Mouse (Mus musculus) central nervous system, embryonic 14 days (tissue): ENCODE measurements around the gene AW011738. TPM values are rescaled to one million over a fixed set of nuclear protein-coding genes. Genes with fewer than 3 reads are reported as not detected.

Experiments used
- polyA plus RNA-seq: library from polyadenylated mRNA; depleted of rRNA; stranded (reverse); fragments of >200 nt; gene quantifications from 2 replicates; pipeline ENCODE4 v1.2.3, GENCODE M21; 2012; rRNA removed

Gene AW011738
- 4.1 and 4.4 TPM in 2 replicates for polyA plus RNA-seq

DNA sequence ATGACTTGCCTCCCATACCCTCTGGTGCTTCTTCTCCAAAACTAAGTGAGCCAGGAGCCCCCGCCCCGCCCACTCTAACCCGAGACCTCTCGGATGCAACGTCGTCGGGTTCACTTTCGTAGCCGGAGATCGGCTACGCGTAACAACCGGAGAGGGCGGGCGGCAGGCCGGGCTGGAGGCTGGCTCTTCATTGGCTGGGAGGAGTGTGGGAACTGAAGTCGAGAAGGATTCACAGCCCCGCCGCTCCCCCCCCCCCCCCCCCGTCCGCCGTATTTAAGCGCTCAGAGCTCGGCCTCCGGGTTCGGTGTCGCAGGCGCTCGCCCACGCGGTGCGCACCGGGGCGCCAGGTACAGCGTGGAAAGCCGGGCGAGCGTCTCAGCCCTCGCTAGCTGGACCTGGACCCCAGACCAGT, at the start of gene AW011738:
Gene AW011738, plus strand, starts transcription at position 304 of the 412 bp plus-strand sequence.

DNA sequence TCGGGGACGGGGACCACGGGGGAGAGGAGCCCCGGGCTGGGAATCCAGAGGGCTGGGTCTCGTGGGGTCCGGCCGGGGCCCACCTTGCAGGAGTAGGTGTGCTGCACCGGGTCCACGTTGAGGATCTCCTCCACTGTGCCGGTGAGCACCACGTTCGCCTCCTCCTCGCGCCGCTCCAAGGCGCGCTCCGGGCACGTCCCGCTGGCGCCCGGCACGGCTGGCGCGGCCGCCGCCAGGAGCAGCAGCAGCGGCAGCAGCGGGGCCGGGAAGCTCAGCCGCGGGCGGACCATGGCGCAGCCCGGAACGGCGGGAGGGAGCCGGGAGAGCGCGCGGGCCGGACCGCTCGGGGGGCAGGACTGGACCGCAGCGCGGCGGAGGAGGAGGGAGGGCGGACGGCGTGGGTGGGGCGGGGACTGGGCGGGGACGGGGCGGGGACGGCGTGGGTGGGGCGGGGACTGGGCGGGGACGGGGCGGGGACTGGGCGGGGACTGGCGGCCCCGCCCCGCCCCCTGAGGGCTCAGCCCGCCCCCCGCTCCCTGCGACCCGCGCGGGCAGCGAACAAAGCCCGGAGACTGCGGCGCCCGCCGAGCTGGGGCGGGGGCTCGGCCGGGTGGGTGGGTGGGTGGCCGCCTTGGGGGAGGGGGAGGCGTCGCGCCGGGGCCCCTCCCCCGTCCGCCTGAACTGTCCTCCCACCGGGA, 5.8 kb upstream of the AW011738 start, which contains the start of gene Agrn:
Gene Agrn, minus strand, starts transcription at position 358 of the 698 bp plus-strand sequence.

DNA sequence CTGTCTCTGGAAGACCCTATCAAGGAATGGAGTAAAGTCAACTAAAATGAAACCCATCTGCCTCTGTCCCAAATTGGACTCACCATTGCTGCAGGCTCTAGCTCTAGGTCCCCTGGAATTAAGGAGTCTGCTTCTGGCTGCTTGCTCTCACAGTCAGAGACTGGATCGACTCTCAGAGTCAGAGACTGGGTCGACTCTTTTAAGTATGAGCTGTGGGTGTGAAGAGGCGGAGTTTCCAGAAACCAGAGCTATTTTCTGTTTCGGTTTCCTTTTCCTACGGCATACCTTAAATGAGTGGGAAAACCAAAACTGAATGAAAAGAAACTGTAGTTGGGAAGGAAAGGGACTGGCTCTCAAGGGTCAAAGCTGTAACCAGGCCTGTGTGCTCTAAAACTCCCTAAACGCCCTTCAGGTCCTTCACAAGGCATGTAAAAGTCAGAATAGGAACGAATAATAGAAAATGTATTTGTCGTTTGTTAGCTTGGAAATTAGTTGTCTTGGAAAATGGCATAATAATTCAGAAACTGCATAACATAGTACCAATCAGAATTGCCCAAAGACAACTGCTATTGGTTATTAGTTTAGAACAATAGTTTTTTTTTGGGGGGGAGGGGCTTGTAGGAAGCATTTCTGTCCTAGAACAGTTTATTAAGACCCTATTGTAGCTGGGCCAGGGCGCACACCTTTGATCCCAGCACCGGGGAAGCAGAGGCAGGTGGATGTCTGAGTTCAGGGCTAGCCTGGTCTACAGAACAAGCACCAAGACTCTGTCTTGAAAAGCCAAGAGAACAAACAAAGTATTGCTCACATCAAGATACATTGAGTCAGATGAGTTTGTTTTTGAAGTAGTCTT, 2.3 kb upstream of the AW011738 start, which contains the start of gene Isg15:
Gene Isg15, minus strand, starts transcription at position 196 of the 853 bp plus-strand sequence.

DNA sequence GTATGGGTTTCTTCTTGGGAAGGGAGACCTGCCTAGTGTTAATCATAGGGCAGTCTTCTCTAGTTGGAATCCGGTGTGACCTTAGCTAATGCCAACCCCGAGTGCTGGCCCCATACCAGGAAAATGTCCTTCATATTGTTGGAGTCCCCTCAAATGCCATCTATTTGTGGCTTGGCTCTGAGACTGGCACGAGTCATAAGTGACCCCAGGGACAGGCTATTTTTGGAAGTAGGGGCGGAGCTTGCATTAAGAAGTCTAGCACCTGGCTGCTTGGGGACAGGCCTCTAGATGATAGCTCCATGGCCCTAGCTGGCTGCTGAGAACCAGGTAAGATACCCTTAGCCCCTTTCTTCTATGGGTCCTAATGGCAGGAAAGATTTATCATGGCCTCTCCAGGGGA, 12.5 kb downstream of the AW011738 start, which contains the start of gene Perm1:
Gene Perm1, plus strand, starts transcription at position 220 of the 400 bp plus-strand sequence.

DNA sequence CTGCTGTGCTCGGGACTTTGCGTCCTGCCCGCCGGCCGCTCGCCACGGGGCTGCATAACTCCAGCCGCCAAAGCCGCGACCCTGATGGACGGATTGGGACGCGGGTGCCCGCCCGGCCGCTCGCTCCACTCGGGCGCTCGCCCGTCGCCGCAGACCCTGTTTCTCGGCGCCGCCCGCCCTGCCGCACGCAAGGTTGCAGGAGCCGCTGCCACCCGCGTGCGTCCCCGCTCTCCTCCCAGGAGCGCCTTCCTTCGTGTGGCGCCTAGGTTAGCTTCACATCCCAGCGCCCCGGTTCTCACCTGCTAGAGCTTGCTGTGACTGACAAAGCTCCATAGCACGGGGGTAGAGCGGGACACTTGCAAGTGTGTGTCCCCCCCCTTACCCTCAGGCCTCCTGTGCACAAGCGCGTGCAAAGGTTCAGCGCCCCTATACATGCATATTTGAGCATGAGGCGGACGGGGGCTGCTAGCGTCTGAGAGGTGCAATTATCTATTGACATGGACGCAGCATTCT, 31.7 kb downstream of the AW011738 start, which contains the start of gene Plekhn1:
Gene Plekhn1, minus strand, starts transcription at position 157 of the 513 bp plus-strand sequence.

GRCm38 (mm10) chr4:156235808-156236533, 32.9 kb downstream of the AW011738 start, which contains the start of gene Noc2l:
Noc2l (plus strand) TSS chr4:156236010.

Other genes with a start within 250 kb of the AW011738 start
- 9.6 and 14.8 TPM in 2 replicates for gene C1qtnf12, start 241.0 kb upstream of the AW011738 start, polyA plus RNA-seq
- 15.3 and 15.5 TPM in 2 replicates for gene B3galt6, start 210.7 kb upstream of the AW011738 start, polyA plus RNA-seq
- gene Sdf4, start 210.4 kb upstream of the AW011738 start, polyA plus RNA-seq: 57.2 and 69.7 TPM in 2 replicates
- gene Tnfrsf4, start 189.5 kb upstream of the AW011738 start, polyA plus RNA-seq: 3.8 and 3.9 TPM in 2 replicates
- gene Tnfrsf18, start 177.1 kb upstream of the AW011738 start, polyA plus RNA-seq: 0.29 and 0.54 TPM in 2 replicates
- 0.05 and 0.55 TPM in 2 replicates for gene Ttll10, start 143.9 kb upstream of the AW011738 start, polyA plus RNA-seq
- gene 9430015G10Rik, start 93.3 kb upstream of the AW011738 start, polyA plus RNA-seq: 62.6 and 67.3 TPM in 2 replicates
- 2.3 and 3.0 TPM in 2 replicates for gene Rnf223, start 72.8 kb upstream of the AW011738 start, polyA plus RNA-seq
- gene Agrn, start 5.8 kb upstream of the AW011738 start, polyA plus RNA-seq: 456 and 465 TPM in 2 replicates
- gene Isg15, start 2.5 kb upstream of the AW011738 start, polyA plus RNA-seq: 10.0 and 16.4 TPM in 2 replicates
- 1.0 and 1.1 TPM in 2 replicates for gene Perm1, start 12.6 kb downstream of the AW011738 start, polyA plus RNA-seq
- gene Plekhn1, start 31.6 kb downstream of the AW011738 start, polyA plus RNA-seq: 96.4 and 97.6 TPM in 2 replicates
- gene Noc2l, start 32.7 kb downstream of the AW011738 start, polyA plus RNA-seq: 112 TPM in 2 replicates
- 5.7 and 6.8 TPM in 2 replicates for gene Samd11, start 52.4 kb downstream of the AW011738 start, polyA plus RNA-seq
- not detected in 2 replicates for gene Vmn2r-ps159, start 127.8 kb downstream of the AW011738 start, polyA plus RNA-seq